Mouse (Mus musculus): ENCODE results near the gene Tfap4.

- no peak for TF ChIP-seq GATA1 (IDR thresholded peaks at IDR 0.05; ENCODE audit: borderline replicate concordance, low read length)
- TF ChIP-seq FLI1 (IDR thresholded peaks at IDR 0.05; ENCODE audit: low read length) = no peak
Measured at GRCm38 (mm10) chr16:4512661-4513438, 46.8 kb downstream of the Tfap4 start.

All from megakaryocyte, embryonic 14.5 days (primary cell).